Mouse (Mus musculus) c-Kit-positive CD71-negative TER-119-negative erythroid progenitor cells, embryonic 14.5 days (primary cell): ENCODE measurements around the gene Fbxo11.
"Not testable (repeated sequence)": the region's sequence is repeated elsewhere in the genome, so short reads cannot be mapped to it uniquely, and the experiment has no call there.

ENCODE experiments used
- DNase-seq: peaks from one replicate; pipeline ENCODE4 v3.0.0-alpha.2; 2013; ENCODE audit warnings: low read depth

Gene Fbxo11

GRCm38 (mm10) chr17:88014456-88014855 lies 50.6 kb downstream of the Fbxo11 start:
- DNase-seq: no peak

- DNase-seq: no peak
Observed at GRCm38 (mm10) chr17:88006956-88007355, 58.1 kb downstream of the Fbxo11 start.

- no peak for DNase-seq
Observed at GRCm38 (mm10) chr17:88004892-88005291, 60.2 kb downstream of the Fbxo11 start.

GRCm38 (mm10) chr17:87997808-87998207 lies 67.3 kb downstream of the Fbxo11 start:
- DNase-seq: no peak

- no peak for DNase-seq
Observed at GRCm38 (mm10) chr17:87993338-87993737, 71.8 kb downstream of the Fbxo11 start.

- no peak for DNase-seq
Observed at GRCm38 (mm10) chr17:87992154-87992553, 72.9 kb downstream of the Fbxo11 start.

GRCm38 (mm10) chr17:87987507-87987906 lies 77.6 kb downstream of the Fbxo11 start:
- DNase-seq: no peak

GRCm38 (mm10) chr17:87985916-87986315 lies 79.2 kb downstream of the Fbxo11 start:
- no peak for DNase-seq

GRCm38 (mm10) chr17:87984440-87985214 lies 80.5 kb downstream of the Fbxo11 start:
- no peak for DNase-seq

GRCm38 (mm10) chr17:87983313-87983712 lies 81.8 kb downstream of the Fbxo11 start:
- no peak for DNase-seq

GRCm38 (mm10) chr17:87982112-87982511 lies 83.0 kb downstream of the Fbxo11 start:
- DNase-seq: no peak

- not testable (repeated sequence) for DNase-seq
Observed at GRCm38 (mm10) chr17:87979696-87980095, 85.4 kb downstream of the Fbxo11 start.

- not testable (repeated sequence) for DNase-seq
Observed at GRCm38 (mm10) chr17:87976927-87977326, 88.2 kb downstream of the Fbxo11 start.

- DNase-seq: no peak
Observed at GRCm38 (mm10) chr17:87976154-87976806, 88.8 kb downstream of the Fbxo11 start.

GRCm38 (mm10) chr17:87975229-87975853 lies 89.8 kb downstream of the Fbxo11 start:
- no peak for DNase-seq

- peak; percentile 88 for DNase-seq
Observed at GRCm38 (mm10) chr17:87974629-87975228, 90.4 kb downstream of the Fbxo11 start, which contains the start of gene Msh6. Msh6 (plus strand) TSS chr17:87975062.

GRCm38 (mm10) chr17:87973261-87974167 lies 91.6 kb downstream of the Fbxo11 start:
- no peak for DNase-seq

- no peak for DNase-seq
Observed at GRCm38 (mm10) chr17:87972856-87973255, 92.2 kb downstream of the Fbxo11 start.

- DNase-seq: not testable (repeated sequence)
Observed at GRCm38 (mm10) chr17:87971696-87972591, 93.1 kb downstream of the Fbxo11 start.

- DNase-seq: not testable (repeated sequence)
Observed at GRCm38 (mm10) chr17:87968483-87968926, 96.6 kb downstream of the Fbxo11 start.
